Mouse (Mus musculus): ENCODE data around the gene Ccdc27. TPM values are rescaled to one million over a fixed set of nuclear protein-coding genes. Genes with fewer than 3 reads are reported as not detected.
A peak's percentile ranks its signal among the peaks of the same experiment; 100 is the strongest.

The Ccdc27 gene
- 0.16 and 0.23 TPM in 2 replicates for polyA plus RNA-seq (2012; rRNA removed)

DNA sequence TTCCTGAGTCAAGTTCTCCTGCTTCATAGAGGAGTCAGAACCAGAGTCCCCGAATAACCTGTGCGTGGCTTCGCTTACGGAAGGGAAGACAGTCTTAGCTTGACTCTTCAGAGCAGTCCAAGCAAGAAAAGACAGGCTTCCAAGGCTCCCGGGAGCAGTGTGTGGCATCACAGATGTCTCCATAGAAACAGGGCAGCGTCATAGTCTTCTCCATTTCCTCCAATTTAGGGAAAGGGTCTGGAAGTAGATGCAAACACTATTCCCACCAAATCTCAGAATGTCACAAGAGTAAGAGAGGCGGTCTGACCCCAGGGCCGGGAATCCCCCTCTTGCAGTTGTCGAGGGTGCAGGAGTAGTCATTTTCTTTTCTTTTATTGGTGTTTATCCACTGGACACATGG is at the start of gene Ccdc27:
Gene Ccdc27 (minus strand): TSS at position 101 of the 400 bp plus-strand sequence.
- no peak for DNase-seq (ENCODE audit: low read depth)

DNA sequence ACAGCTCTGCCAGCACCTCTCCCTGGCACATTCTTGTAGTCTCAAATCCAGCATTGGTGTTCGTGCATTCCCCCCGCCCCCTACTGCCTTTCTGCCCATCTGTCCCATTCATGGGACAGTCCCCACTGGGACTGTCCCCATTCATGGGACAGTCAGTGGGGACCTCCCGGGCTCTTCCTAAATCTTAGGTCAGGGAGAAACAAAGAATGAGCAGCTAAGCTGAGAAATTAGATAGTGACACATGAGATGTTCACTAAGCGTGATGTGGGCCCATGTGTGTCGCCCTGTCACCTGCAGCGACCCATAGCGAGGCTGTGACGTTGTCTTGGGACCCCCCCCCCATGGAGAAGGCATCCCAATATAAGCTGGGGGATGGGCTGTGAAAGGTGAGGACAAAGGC is 48.9 kb upstream of the Ccdc27 start:
- DNase-seq (ENCODE audit: low read depth): no peak

GRCm38 (mm10) chr4:154089205-154089604 is 46.7 kb upstream of the Ccdc27 start:
- DNase-seq (ENCODE audit: low read depth): no peak

DNA sequence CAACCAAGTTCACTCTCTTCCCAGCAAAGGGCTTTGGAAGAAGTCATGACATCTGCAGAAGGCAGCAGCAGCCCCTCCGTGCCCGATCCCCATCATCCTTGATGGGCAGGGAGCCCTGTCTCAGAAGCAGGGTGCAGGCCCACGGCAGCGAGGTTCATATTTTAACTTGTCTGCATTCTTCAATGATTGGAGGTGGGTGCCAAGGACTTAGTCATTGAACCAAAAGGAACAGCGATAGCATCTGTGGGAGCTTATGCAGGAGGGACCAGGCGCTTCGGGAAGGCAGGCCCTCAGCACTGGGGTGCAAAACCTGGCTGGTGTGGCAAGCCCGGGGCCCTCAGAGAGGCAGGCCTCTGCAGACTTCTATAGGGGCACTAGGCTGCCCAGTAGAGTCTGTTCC is 44.0 kb upstream of the Ccdc27 start:
- no peak for DNase-seq (ENCODE audit: low read depth)

GRCm38 (mm10) chr4:154085856-154086255 is 43.4 kb upstream of the Ccdc27 start:
- no peak for DNase-seq (ENCODE audit: low read depth)

- no peak for DNase-seq (ENCODE audit: low read depth)
Observed at GRCm38 (mm10) chr4:154081974-154082373, 39.5 kb upstream of the Ccdc27 start.

DNA sequence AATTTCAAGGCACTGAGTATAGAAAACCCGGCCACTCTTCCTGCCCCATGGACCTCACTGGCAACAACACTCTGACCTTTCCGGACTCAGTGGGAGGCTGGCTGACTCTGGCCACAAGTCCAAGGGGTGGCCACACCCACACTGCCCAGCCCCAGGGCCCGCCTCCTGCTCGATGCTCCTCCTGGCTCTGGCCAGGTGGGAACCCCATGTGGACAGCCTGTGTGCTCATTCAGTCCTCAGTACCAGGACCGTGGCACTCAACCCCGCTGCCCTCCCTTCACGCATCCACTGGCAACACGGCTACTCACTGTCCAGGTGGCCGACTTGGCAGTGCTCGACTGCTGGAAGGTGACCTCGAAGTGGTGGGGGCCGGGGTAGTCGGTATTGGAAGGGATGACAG is 38.5 kb upstream of the Ccdc27 start:
- DNase-seq (ENCODE audit: low read depth): no peak

- DNase-seq (ENCODE audit: low read depth): no peak
Observed at GRCm38 (mm10) chr4:154080211-154080610, 37.7 kb upstream of the Ccdc27 start.

- no peak for DNase-seq (ENCODE audit: low read depth)
Observed at GRCm38 (mm10) chr4:154071941-154072340, 29.5 kb upstream of the Ccdc27 start.

GRCm38 (mm10) chr4:154071521-154071920 is 29.0 kb upstream of the Ccdc27 start:
- no peak for DNase-seq (ENCODE audit: low read depth)

- DNase-seq (ENCODE audit: low read depth): no peak
Observed at GRCm38 (mm10) chr4:154070896-154071295, 28.4 kb upstream of the Ccdc27 start.

DNA sequence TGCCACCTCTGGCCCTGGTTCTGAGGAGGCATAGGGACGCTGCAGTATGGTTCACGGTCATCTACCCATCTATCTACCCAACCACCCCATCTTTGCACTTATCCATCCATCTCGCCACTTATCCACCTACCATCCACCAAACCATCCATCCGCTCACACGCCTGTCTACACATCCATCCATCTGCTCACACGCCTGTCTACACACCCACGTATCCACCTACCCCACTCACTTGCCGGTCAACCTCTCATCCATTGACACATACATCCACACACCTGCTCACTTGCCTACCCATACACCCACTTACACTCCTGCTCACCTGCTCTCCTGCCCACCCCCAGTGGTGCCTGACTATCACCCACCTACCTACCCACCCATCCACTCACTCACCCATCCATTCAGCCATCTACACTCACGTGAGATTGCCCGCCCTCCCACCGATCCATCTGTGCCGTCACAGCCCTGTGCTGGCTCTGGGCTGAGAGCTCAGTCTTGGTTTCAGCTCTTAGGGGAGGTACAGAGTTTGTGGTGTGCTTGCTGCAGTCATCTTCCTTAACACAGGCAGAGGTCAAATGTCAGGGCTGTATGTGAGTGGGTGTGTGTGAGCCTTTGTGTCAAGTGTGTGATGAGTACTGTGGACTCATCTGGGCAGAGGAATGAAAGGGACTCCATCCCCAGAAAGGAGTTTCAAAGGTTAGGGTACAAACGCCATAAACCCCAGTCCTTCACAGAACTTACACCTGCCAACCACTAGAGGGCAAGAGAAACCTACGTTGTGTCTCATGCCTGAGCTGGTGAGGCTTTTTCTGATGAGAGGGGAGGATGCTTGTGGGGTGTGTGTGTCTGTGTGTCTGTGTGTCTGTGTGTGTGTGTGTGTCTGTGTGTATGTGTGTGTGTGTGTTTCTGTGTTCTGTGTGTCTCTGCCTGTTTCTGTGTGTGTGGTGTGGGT is 22.6 kb upstream of the Ccdc27 start:
- DNase-seq (ENCODE audit: low read depth): no peak

DNA sequence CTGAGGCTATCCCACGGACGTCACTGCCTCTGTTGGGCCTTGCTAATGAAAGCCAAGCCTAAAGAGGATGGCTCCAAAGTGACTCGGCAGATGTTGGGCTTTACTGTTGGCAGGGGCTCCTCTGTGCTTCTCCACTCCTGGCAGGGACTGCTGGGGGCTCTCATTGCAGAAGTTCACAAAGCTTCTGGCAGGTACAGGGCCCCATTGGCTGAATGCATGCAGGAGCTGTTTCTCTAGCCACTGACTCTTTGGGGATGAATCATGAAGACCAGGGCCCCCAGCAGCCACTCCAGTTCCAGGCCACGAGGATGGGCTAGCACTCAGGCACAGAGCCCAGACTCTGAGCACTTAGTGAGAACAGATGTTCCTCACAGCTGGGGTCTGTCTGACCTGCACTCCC is 15.2 kb upstream of the Ccdc27 start:
- no peak for DNase-seq (ENCODE audit: low read depth)

- no peak for DNase-seq (ENCODE audit: low read depth)
Observed at GRCm38 (mm10) chr4:154056661-154057060, 14.2 kb upstream of the Ccdc27 start.

DNA sequence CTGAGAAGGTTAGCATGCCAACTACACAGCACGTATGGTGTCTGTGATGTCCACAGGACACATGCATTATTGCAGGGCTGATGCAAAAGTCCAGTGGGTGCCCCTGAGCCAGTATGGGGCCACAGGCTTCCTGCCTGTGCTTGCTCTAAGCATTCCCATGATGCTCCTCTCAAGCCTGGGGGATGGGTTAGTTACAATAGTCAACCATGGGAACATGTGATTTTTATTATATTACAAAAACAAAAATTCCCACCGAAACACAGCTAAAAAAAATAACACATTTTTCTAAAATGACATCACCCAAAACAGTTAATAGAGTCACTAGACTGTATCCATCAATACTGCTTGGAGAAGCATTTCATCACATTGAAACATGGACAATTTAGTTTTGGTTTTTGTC is 13.6 kb upstream of the Ccdc27 start:
- DNase-seq (ENCODE audit: low read depth): no peak

GRCm38 (mm10) chr4:154055482-154055881 is 13.0 kb upstream of the Ccdc27 start:
- no peak for DNase-seq (ENCODE audit: low read depth)

- DNase-seq (ENCODE audit: low read depth): no peak
Observed at GRCm38 (mm10) chr4:154053065-154053464, 10.6 kb upstream of the Ccdc27 start.

DNA sequence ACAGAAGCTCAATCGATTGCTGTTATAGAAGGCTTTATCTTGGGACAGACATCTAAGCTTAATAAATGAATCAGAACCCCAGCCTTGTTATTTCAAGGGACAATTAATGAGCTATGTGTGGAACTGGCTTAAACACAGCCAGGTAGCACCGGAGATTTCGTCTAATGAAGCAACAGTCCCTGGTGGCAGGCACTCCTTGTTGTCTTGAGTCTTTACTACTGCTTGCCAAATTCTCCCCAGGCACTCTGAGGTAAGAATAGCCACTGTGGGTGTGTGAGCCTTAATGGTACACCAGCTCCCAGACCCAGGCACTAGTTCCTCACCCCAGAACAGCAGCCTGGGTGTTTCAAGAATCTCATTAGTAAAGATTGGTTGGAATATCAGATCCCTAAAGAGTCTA is 8.9 kb upstream of the Ccdc27 start:
- peak; percentile 97 for DNase-seq (ENCODE audit: low read depth)

- no peak for DNase-seq (ENCODE audit: low read depth)
Observed at GRCm38 (mm10) chr4:154045837-154046236, 3.4 kb upstream of the Ccdc27 start.

DNA sequence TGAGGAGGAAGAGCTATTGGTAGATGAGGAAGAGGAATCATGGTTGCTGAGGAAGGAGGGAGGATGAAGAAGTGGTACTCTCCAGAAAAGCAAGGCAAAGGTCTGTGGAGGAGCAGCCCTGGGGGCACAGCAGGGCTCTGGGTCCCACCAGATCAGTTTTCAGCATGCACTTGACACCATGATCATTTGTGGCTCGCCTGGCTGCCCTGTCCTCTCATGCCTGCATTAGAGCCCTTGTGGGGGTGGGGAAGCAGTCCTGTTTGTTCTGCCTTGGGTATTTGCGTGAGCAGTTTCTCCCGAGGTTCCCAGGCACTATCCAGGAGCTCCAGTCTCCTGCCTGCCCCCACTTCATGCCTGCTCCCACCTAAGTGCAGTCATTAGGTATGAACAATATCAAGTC is 5.4 kb downstream of the Ccdc27 start:
- no peak for DNase-seq (ENCODE audit: low read depth)

GRCm38 (mm10) chr4:154028646-154029045 is 13.8 kb downstream of the Ccdc27 start:
- DNase-seq (ENCODE audit: low read depth): no peak

DNA sequence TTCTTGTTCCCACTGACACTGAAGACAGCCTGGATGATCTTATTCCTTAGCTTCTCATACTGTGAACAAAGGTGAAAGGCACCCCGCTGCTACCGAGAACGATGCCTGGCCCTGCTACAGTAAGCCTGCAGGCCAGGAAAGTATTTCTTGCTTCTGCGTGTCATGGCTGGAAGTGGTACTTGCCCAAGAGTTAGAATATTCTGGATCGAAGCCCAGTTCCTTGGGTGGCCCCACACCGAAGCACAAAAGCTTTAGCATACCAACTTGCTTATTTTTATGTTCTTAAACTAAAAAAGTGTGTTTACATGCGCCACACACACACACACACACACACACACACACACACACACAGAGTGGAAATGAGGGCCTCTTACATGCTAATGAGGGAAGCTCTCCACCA is 14.4 kb downstream of the Ccdc27 start:
- no peak for DNase-seq (ENCODE audit: low read depth)

GRCm38 (mm10) chr4:154026441-154026761 is 16.1 kb downstream of the Ccdc27 start:
- no peak for DNase-seq (ENCODE audit: low read depth)
